Comparison of ENCODE assay signal across 9 mouse cellular contexts in the genomic region with DNA sequence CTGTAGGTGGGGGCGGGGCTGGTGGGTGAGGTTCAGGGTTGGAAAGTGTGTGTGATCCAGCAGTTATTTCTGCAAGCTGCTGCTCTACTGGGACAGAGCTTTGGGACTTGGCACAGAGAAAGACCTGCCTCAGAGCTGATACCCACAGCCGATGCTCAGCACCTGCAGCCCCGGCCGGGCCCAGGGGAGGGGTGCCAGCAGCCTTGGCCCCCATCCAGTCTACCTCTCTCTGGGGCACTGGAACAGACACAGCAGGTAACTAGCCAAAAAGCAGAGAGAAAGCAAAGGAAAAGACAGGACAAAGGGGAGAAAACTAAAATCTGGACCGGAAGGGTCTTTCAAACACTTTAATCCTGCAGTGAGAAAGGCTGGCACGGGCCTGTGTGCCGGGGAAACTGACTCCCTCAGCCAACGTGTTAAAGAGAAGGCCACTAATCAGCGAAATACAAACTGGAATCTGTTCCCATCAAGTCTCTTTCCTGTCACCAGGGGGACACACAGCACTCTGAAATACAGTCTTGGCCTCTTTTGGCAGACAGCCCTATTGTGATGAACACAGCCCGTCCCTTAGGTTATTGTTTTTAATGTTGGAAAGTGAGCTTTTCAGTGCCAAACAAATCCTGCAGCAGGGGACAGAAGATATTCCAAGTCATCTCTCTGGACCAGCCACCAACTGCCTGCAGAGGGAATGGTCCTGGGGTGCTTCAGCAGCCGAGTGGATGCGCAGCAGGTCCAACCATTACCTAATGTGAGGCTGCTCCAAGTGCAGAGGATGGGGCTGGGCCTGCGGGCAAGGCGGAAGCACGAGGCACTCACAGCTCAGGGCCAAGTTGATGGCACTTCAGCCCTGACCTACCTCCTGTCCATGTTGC. TPM values are rescaled to one million over a fixed set of nuclear protein-coding genes. Genes with fewer than 3 reads are reported as not detected.
DNase-seq lines count a peak whose midpoint lies in the region; ATAC-seq and TF ChIP-seq lines count a peak whose summit lies in the region.
"Had no signal": no experiment of that assay in that cellular context is flagged by ENCODE, and none has a peak within 500 bp of the region (broad histone marks: within the 10 kb centered on the region; RNA-seq: fewer than 3 reads in every experiment).

No protein-coding gene starts in this region.

- ATAC-seq in lung, embryonic 14.5 days (ENCODE audit: insufficient read depth): no peak
- peak; percentile 25; the same call in 1 of the 2 replicates for ATAC-seq in embryonic facial prominence, embryonic 15.5 days (ENCODE audit: insufficient number of reproducible peaks, low FRiP score, low TSS enrichment, low read depth)
- ATAC-seq in neural tube, embryonic 14.5 days (ENCODE audit: low read depth): no peak
- no peak for ATAC-seq in monocyte, adult 5-6 weeks (replicated peaks; ENCODE audit: insufficient number of reproducible peaks, low FRiP score, low TSS enrichment, poor library complexity, severe bottlenecking)
- ATAC-seq: intestine, embryonic 15.5 days had no signal

- H3K36me3 ChIP-seq in lung, embryonic 14.5 days (ENCODE audit: insufficient read depth): peaks cover 68% of the 10 kb centered on the region
- H3K36me3 ChIP-seq in embryonic facial prominence, embryonic 15.5 days: peaks cover 64% of the 10 kb centered on the region
- peaks cover 6% of the 10 kb centered on the region for H3K36me3 ChIP-seq in neural tube, embryonic 14.5 days (ENCODE audit: control insufficient read depth, insufficient read depth, low read length)

- 78% methylated on average over 15 of the region's 15 CpGs for WGBS in lung, embryonic 14.5 days
- 72% methylated on average over 15 of the region's 15 CpGs for WGBS in lung, adult 2 months
- 81% methylated on average over 15 of the region's 15 CpGs for WGBS in embryonic facial prominence, embryonic 15.5 days
- WGBS in neural tube, embryonic 14.5 days: 62% methylated on average over 15 of the region's 15 CpGs

- peaks cover 5% of the 10 kb centered on the region; the same call in 1 of the 2 replicates for H3K4me1 ChIP-seq in lung, embryonic 14.5 days (ENCODE audit: insufficient read depth)
- H3K4me1 ChIP-seq in lung, adult 2 months (ENCODE audit: control insufficient read depth, insufficient read depth, low read length): peaks cover 6% of the 10 kb centered on the region
- peaks cover 28% of the 10 kb centered on the region for H3K4me1 ChIP-seq in embryonic facial prominence, embryonic 15.5 days
- peaks cover 40% of the 10 kb centered on the region for H3K4me1 ChIP-seq in neural tube, embryonic 14.5 days (ENCODE audit: control insufficient read depth, insufficient read depth, low read length)

- intact Hi-C loops in gastrocnemius, postnatal 14 days (cut with DNase I; ENCODE audit: low total_unique reads): no loop called here
- intact Hi-C loops in gastrocnemius, postnatal 36 days (cut with DNase I): loop anchor here (5.0 kb wide), 1 partner anchor 560 kb away; no protein-coding TSS in a partner anchor

- H3K27me3 ChIP-seq in lung, embryonic 14.5 days (ENCODE audit: insufficient read depth, low read length): no peaks in the 10 kb centered on the region
- H3K27me3 ChIP-seq in embryonic facial prominence, embryonic 15.5 days: no peaks in the 10 kb centered on the region
- H3K27me3 ChIP-seq in neural tube, embryonic 14.5 days (ENCODE audit: control insufficient read depth, insufficient read depth, low read length): no peaks in the 10 kb centered on the region
- H3K27me3 ChIP-seq: intestine, embryonic 15.5 days had no signal

- TF ChIP-seq POLR2A in lung, adult 2 months (IDR thresholded peaks at IDR 0.05; ENCODE audit: borderline replicate concordance, extremely low read depth, low read depth, low read length): no peak

- H3K4me2 ChIP-seq in lung, embryonic 14.5 days: no peak overlapping the region
- no peak overlapping the region for H3K4me2 ChIP-seq in embryonic facial prominence, embryonic 15.5 days (replicated peaks)
- H3K4me2 ChIP-seq in neural tube, embryonic 14.5 days (ENCODE audit: low read depth, low read length): no peak overlapping the region
- H3K4me2 ChIP-seq: intestine, embryonic 15.5 days had no signal

- no peak overlapping the region for H3K9ac ChIP-seq in lung, embryonic 14.5 days
- H3K9ac ChIP-seq in embryonic facial prominence, embryonic 15.5 days: no peak overlapping the region
- H3K9ac ChIP-seq in neural tube, embryonic 14.5 days (replicated peaks; ENCODE audit: low read depth, low read length): no peak overlapping the region
- H3K9ac ChIP-seq: intestine, embryonic 15.5 days had no signal

- H3K9me3 ChIP-seq in lung, embryonic 14.5 days (ENCODE audit: low read depth, low read length): no peaks in the 10 kb centered on the region
- H3K9me3 ChIP-seq in embryonic facial prominence, embryonic 15.5 days (replicated peaks): no peaks in the 10 kb centered on the region
- no peaks in the 10 kb centered on the region for H3K9me3 ChIP-seq in neural tube, embryonic 14.5 days (ENCODE audit: control insufficient read depth, low read length)
- H3K9me3 ChIP-seq: intestine, embryonic 15.5 days had no signal

- DNase-seq in gastrocnemius, postnatal 14 days: peak; percentile 32
- DNase-seq in gastrocnemius, postnatal 36 days: no peak
- peak; percentile 69 for DNase-seq in lung, embryonic 14.5 days
- no peak for DNase-seq in lung, adult 2 months
- DNase-seq in frontal cortex, postnatal 36 days (ENCODE audit: low spot score in 2 of 2): no peak

- TF ChIP-seq CTCF in lung, embryonic 14.5 days (IDR thresholded peaks at IDR 0.05; ENCODE audit: low read depth): peak; percentile 32; the same call in 1 of the 2 replicates
- no peak for TF ChIP-seq CTCF in lung, adult 2 months (IDR thresholded peaks at IDR 0.05; ENCODE audit: insufficient read depth, low read length)

- no peak overlapping the region for H3K4me3 ChIP-seq in lung, embryonic 14.5 days (ENCODE audit: low read depth, low read length)
- H3K4me3 ChIP-seq in lung, adult 2 months (replicated peaks; ENCODE audit: extremely low read depth, low read depth, low read length): no peak overlapping the region
- no peak overlapping the region for H3K4me3 ChIP-seq in embryonic facial prominence, embryonic 15.5 days (replicated peaks)
- no peak overlapping the region for H3K4me3 ChIP-seq in neural tube, embryonic 14.5 days (ENCODE audit: low read depth, low read length)
- H3K4me3 ChIP-seq: intestine, embryonic 15.5 days had no signal

- H3K27ac ChIP-seq in lung, embryonic 14.5 days (ENCODE audit: low read depth): no peak overlapping the region
- 0 out of 2 replicates have a peak overlapping the region, but pooled peaks have one; percentile 6 for H3K27ac ChIP-seq in embryonic facial prominence, embryonic 15.5 days (replicated peaks)
- peak overlapping the region; percentile 35 for H3K27ac ChIP-seq in neural tube, embryonic 14.5 days (ENCODE audit: low read depth, low read length)
- H3K27ac ChIP-seq: intestine, embryonic 15.5 days had no signal

RNA-seq across cellular contexts. Expression of a gene that starts 49.4 kb away (rescaled TPM):
- total RNA-seq in gastrocnemius, postnatal 14 days (2021): 1 to 10 TPM in 1 of 2 experiments, under 1 TPM in 1; 0.78 to 1.4 TPM
- under 1 TPM; 0.44 to 0.71 TPM for total RNA-seq in gastrocnemius, postnatal 36 days (2021)
- 5.3 and 5.6 TPM in 2 replicates for polyA plus RNA-seq in lung, embryonic 14.5 days (2014; fragmentation: Nextera tagmentation; extraction: Ambion mirVana)
- 5.0 and 6.1 TPM in 2 replicates for polyA plus RNA-seq in lung, adult 2 months (2012; rRNA removed)
- polyA plus RNA-seq in embryonic facial prominence, embryonic 15.5 days (2015; fragmentation: Nextera tagmentation; extraction: Ambion mirVana): 30.2 and 38.2 TPM in 2 replicates
- 2.2 and 2.5 TPM in 2 replicates for polyA plus RNA-seq in neural tube, embryonic 14.5 days (2014; fragmentation: Nextera tagmentation; extraction: Ambion mirVana)
- 1.9 to 6.9 TPM (median 2.7 TPM) in 3 replicates for total RNA-seq in monocyte, adult 5-6 weeks (2017)

Comparison
In these comparisons a context has a peak if more than half of its experiments do, and no peak if none do; other contexts are left out.
1. DNase-seq: peak in gastrocnemius, postnatal 14 days (single experiment) and lung, embryonic 14.5 days (single experiment); none in gastrocnemius, postnatal 36 days (0 of 2), lung, adult 2 months (single experiment) and frontal cortex, postnatal 36 days (0 of 2).